Mouse (Mus musculus) CH12.LX (cell line): Measurements from ENCODE around the gene Syne4. TPM values are rescaled to one million over a fixed set of nuclear protein-coding genes. Genes with fewer than 3 reads are reported as not detected.
A peak's percentile ranks its signal among the peaks of the same experiment; 100 is the strongest.

Experiments
- DNase-seq: peaks from one replicate; pipeline ENCODE4 v3.0.0-alpha.2; 2013; ENCODE audit errors: extremely low read depth
- H3K27ac ChIP-seq: 2 replicates; pipeline ENCODE4 v1.5.1; 2012; ENCODE audit warnings: low read depth, mild to moderate bottlenecking, control low read depth, moderate library complexity; ENCODE audit not compliant: insufficient read depth
- H3K27me3 ChIP-seq: replicated peaks from 2 replicates; pipeline ENCODE3; 2012; ENCODE audit warnings: inconsistent platforms
- H3K36me3 ChIP-seq, 2 experiments: replicated peaks in 1 of 2; 2 replicates each; pipeline versions ENCODE3 to v1.6.1; 2012; ENCODE audit warnings: inconsistent platforms in 1 of 2, low read length in 1 of 2, mild to moderate bottlenecking in 1 of 2, mixed read lengths in 1 of 2, moderate library complexity in 1 of 2; ENCODE audit not compliant: control insufficient read depth in 1 of 2, insufficient read depth in 1 of 2
- H3K4me1 ChIP-seq, 2 experiments: 2 replicates each; pipeline ENCODE4 v1.6.1; 2012; ENCODE audit warnings: inconsistent platforms in 1 of 2, moderate library complexity in 1 of 2; ENCODE audit not compliant: insufficient read depth in 2 of 2, control insufficient read depth in 1 of 2
- H3K4me2 ChIP-seq: 2 replicates; pipeline ENCODE4 v1.6.1; 2012; ENCODE audit warnings: low read depth, mild to moderate bottlenecking, control low read depth; ENCODE audit not compliant: poor library complexity, insufficient read depth, severe bottlenecking
- H3K4me3 ChIP-seq, 3 experiments: fragments of 150-350 bp in 1 of 3; sonication (generic) in 1 of 3; replicated peaks in 1 of 3; 2 replicates each; pipeline versions ENCODE3 to v1.5.1; 2011 to 2012; ENCODE audit warnings: low read depth in 2 of 3, low read length in 2 of 3, mild to moderate bottlenecking in 2 of 3, moderate library complexity in 2 of 3, control low read depth in 1 of 3, improper control_type of control experiment in 1 of 3, inconsistent platforms in 1 of 3, mixed read lengths in 1 of 3; ENCODE audit not compliant: poor library complexity in 1 of 3
- H3K79me2 ChIP-seq: replicated peaks from 2 replicates; pipeline ENCODE4 v1.6.1; 2012; ENCODE audit warnings: mild to moderate bottlenecking, moderate library complexity; ENCODE audit not compliant: control insufficient read depth, poor library complexity, insufficient read depth, severe bottlenecking; ENCODE audit errors: extremely low read depth
- H3K9ac ChIP-seq: 2 replicates; pipeline ENCODE4 v1.6.1; 2012; ENCODE audit warnings: low read depth, mild to moderate bottlenecking, control low read depth, moderate library complexity; ENCODE audit not compliant: insufficient read depth
- H3K9me3 ChIP-seq: replicated peaks from 2 replicates; pipeline ENCODE3; 2012; ENCODE audit warnings: low read length, inconsistent platforms, mixed read lengths
- BHLHE40 ChIP-seq: IDR thresholded peaks from 2 replicates; pipeline ENCODE4 v1.6.1; 2011; ENCODE audit warnings: mild to moderate bottlenecking, low read depth, low read length, improper control_type of control experiment
- CTCF ChIP-seq, 2 experiments: IDR thresholded peaks in 1 of 2; conservative IDR thresholded peaks in 1 of 2; 2 replicates each; pipeline ENCODE4 v1.5.1; 2011 to 2012; ENCODE audit warnings: low read depth in 2 of 2, low read length in 2 of 2, improper control_type of control experiment in 1 of 2, inconsistent platforms in 1 of 2, mild to moderate bottlenecking in 1 of 2, moderate library complexity in 1 of 2
- ELF1 ChIP-seq: IDR thresholded peaks from 2 replicates; pipeline ENCODE4 v1.6.1; 2014; ENCODE audit warnings: low read depth, mild to moderate bottlenecking, inconsistent platforms, low read length, improper control_type of control experiment
- GABPA ChIP-seq: IDR thresholded peaks from 2 replicates; pipeline ENCODE4 v1.6.1; 2012; ENCODE audit warnings: low read depth, low read length, improper control_type of control experiment, inconsistent platforms; ENCODE audit not compliant: insufficient replicate concordance
- IRF4 ChIP-seq: IDR thresholded peaks from 2 replicates; pipeline ENCODE4 v1.6.1; 2014; ENCODE audit warnings: low read depth, mild to moderate bottlenecking, inconsistent platforms, low read length, improper control_type of control experiment
- JUN ChIP-seq: IDR thresholded peaks from 2 replicates; pipeline ENCODE4 v1.6.1; 2011; ENCODE audit warnings: low read depth, mild to moderate bottlenecking, low read length, improper control_type of control experiment, moderate library complexity; ENCODE audit not compliant: insufficient read depth
- MAX ChIP-seq: IDR thresholded peaks from 2 replicates; pipeline ENCODE4 v1.6.1; 2011; ENCODE audit warnings: low read length, improper control_type of control experiment
- MEF2A ChIP-seq: IDR thresholded peaks from 2 replicates; pipeline ENCODE4 v1.6.1; 2014; ENCODE audit warnings: low read depth, mild to moderate bottlenecking, inconsistent platforms, low read length, improper control_type of control experiment, borderline replicate concordance
- NELFE ChIP-seq: IDR thresholded peaks from 2 replicates; pipeline ENCODE4 v1.6.1; 2011; ENCODE audit warnings: low read depth, low read length, improper control_type of control experiment
- RAD21 ChIP-seq: IDR thresholded peaks from 2 replicates; pipeline ENCODE4 v1.6.1; 2011; ENCODE audit warnings: low read depth, mild to moderate bottlenecking, low read length, improper control_type of control experiment, moderate library complexity
- RCOR1 ChIP-seq: conservative IDR thresholded peaks from 2 replicates; pipeline ENCODE4 v1.6.1; 2012; ENCODE audit warnings: low read depth, mild to moderate bottlenecking, inconsistent platforms, low read length, improper control_type of control experiment
- TBP ChIP-seq: conservative IDR thresholded peaks from 2 replicates; pipeline ENCODE4 v1.6.1; 2011; ENCODE audit warnings: low read depth, low read length, improper control_type of control experiment
- UBTF ChIP-seq: IDR thresholded peaks from 2 replicates; pipeline ENCODE4 v1.6.1; 2012; ENCODE audit warnings: low read depth, mild to moderate bottlenecking, inconsistent platforms, low read length, improper control_type of control experiment, moderate library complexity
- USF1 ChIP-seq: IDR thresholded peaks from 2 replicates; pipeline ENCODE4 v1.6.1; 2014; ENCODE audit warnings: low read depth, mild to moderate bottlenecking, inconsistent platforms, low read length, improper control_type of control experiment
- ZC3H11A ChIP-seq: IDR thresholded peaks from 2 replicates; pipeline ENCODE4 v1.6.1; 2012; ENCODE audit warnings: low read depth, mild to moderate bottlenecking, inconsistent platforms, low read length, improper control_type of control experiment
- ZKSCAN1 ChIP-seq: IDR thresholded peaks from 2 replicates; pipeline ENCODE4 v1.6.1; 2012; ENCODE audit warnings: low read depth, inconsistent platforms, low read length, improper control_type of control experiment, borderline replicate concordance
- ZNF384 ChIP-seq: IDR thresholded peaks from 2 replicates; pipeline ENCODE4 v1.6.1; 2012; ENCODE audit warnings: low read depth, low read length, improper control_type of control experiment, inconsistent platforms
- dilution Hi-C: fragments of 300-500 bp; cut with MboI; formaldehyde crosslinking; loops from 2 replicates; pipeline ENCODE4 v1.14.3; 2020; ENCODE audit warnings: low sequenced_read_pairs; ENCODE audit not compliant: extremely low pct_unique_long_range_greater_than_20kb, extremely low pct_ligation_motif_present
- in situ Hi-C: fragments of 300-500 bp; cut with MboI; formaldehyde crosslinking; loops from 3 replicates; pipeline ENCODE4 v1.14.3; 2019; ENCODE audit warnings: low sequenced_read_pairs, low pct_ligation_motif_present, low pct_unique_long_range_greater_than_20kb, mixed read lengths
- polyA plus RNA-seq: library from polyadenylated mRNA; unstranded; fragments of >175 nt; gene quantifications from 2 replicates; pipeline ENCODE4 v1.2.1, GENCODE M21; 2012; ENCODE audit warnings: low read depth; ENCODE audit not compliant: insufficient read length
- total RNA-seq, 2 experiments: library from RNA; depleted of rRNA; stranded (reverse); fragments of 300-350 nt in 1 of 2; fragments of >200 nt in 1 of 2; gene quantifications; 2 replicates each; pipeline ENCODE4 v1.2.3; 2012 to 2014

Gene Syne4
- total and polyA plus RNA-seq, 3 experiments = 0.70 to 3.1 (median 1.9) TPM

DNA sequence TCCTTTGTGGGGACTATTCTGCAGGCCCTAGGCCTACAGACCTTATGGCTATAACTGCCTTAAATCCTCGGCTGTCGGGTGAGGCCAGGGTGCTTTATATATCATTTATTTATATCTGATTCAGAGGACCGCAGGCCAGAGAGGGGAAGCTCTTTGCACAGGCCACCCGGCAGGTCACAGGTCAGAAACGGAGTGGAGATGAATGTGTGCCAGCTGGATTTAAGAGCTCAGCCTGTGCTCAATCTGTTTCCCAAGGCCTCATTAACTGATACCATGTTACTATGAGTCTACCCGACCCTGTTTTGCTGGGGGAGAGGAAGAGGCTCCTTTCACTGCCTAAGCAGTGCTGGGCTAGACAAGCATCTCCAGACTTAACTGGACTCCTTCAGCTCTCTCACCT, 40.2 kb upstream of the Syne4 start:
- DNase-seq = no peak
- Histone ChIP-seq H3K9ac (no peak overlapping the region), H3K9me3 (no peaks in the 10 kb centered on the region), H3K79me2 (peaks cover 5% of the 10 kb centered on the region; the same call in 1 of the 2 replicates), H3K4me2 (no peak overlapping the region), H3K27me3 (no peaks in the 10 kb centered on the region), H3K27ac (no peak overlapping the region), H3K4me3 (no peak overlapping the region), H3K36me3 (peaks cover 29 to 67% of the 10 kb centered on the region in 2 experiments), H3K4me1 (peaks cover 0 to 29% of the 10 kb centered on the region in 2 experiments; a peak in 2 of 4 replicates)
- dilution Hi-C loops = no loop called here
- in situ Hi-C loops = no loop called here
- no peak for TF ChIP-seq BHLHE40
- no peak for TF ChIP-seq USF1
- TF ChIP-seq ZNF384 = no peak
- TF ChIP-seq MEF2A = no peak
- TF ChIP-seq RAD21 = no peak
- no peak for TF ChIP-seq NELFE
- no peak for TF ChIP-seq MAX
- TF ChIP-seq RCOR1 = no peak
- TF ChIP-seq ELF1 = no peak
- TF ChIP-seq ZC3H11A = no peak
- TF ChIP-seq, all 38 proteins: peak for 0

DNA sequence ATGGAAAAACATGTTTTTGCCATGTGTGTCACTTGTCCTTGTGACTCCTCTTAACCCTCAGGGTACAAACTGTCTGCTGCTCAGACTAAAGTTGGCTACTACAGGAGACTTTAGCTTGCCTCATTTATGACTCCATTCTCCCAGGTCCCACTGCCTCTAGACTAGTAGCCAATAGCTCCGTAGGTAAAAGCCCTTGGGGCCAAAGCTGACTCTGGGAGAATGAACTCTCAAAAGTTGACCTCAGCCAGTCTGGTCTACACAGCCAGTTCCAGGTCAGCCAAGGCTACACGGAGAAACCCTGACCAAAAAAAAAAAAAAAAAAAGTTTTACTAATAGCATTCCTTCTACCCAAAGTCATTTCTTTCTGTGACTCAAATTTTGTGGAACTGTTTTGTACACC, 35.7 kb upstream of the Syne4 start:
- peaks cover 5 to 38% of the 10 kb centered on the region in 2 experiments for H3K4me1 ChIP-seq
- H3K9me3 ChIP-seq = no peaks in the 10 kb centered on the region
- H3K27ac ChIP-seq = no peak overlapping the region
- H3K9ac ChIP-seq = peak overlapping the region; percentile 67; the same call in 1 of the 2 replicates
- no peaks in the 10 kb centered on the region for H3K27me3 ChIP-seq
- dilution Hi-C loops (no loop called here), in situ Hi-C loops (no loop called here)
- H3K36me3 ChIP-seq = peaks cover 0 to 24% of the 10 kb centered on the region in 2 experiments
- peak overlapping the region in 2 of 3 experiments; percentile 61 to 76 for H3K4me3 ChIP-seq
- no peak for DNase-seq
- peak overlapping the region; percentile 83 for H3K4me2 ChIP-seq
- no peak for TF ChIP-seq IRF4
- no peak for TF ChIP-seq NELFE
- no peak for TF ChIP-seq BHLHE40
- TF ChIP-seq JUN = no peak
- no peak for TF ChIP-seq RCOR1
- no peak for TF ChIP-seq ZKSCAN1
- TF ChIP-seq CTCF (conservative IDR thresholded peaks at IDR 0.05 in 1 of 2, IDR thresholded peaks at IDR 0.05 in 1 of 2; ENCODE audit: low read depth in 2 of 2, low read length in 2 of 2) = no peak
- TF ChIP-seq TBP = no peak
- no peak for TF ChIP-seq GABPA
- no peak for TF ChIP-seq UBTF
- peaks cover 5% of the 10 kb centered on the region; the same call in 1 of the 2 replicates for H3K79me2 ChIP-seq
